Mouse (Mus musculus) retina, embryonic 14.5 days (tissue): ENCODE measurements around the gene Arfip1.
"Not testable (repeated sequence)": the region's sequence is repeated elsewhere in the genome, so short reads cannot be mapped to it uniquely, and the experiment has no call there.

Source experiments
- DNase-seq: peaks from one replicate; pipeline ENCODE4 v3.0.0-alpha.2; 2015; ENCODE audit warnings: low spot score

Gene Arfip1

GRCm38 (mm10) chr3:84570501-84570900, 11.9 kb downstream of the Arfip1 start:
- no peak for DNase-seq

- DNase-seq = no peak
Measured at GRCm38 (mm10) chr3:84569587-84569986, 12.8 kb downstream of the Arfip1 start.

- no peak for DNase-seq
Measured at GRCm38 (mm10) chr3:84568540-84568939, 13.9 kb downstream of the Arfip1 start.

GRCm38 (mm10) chr3:84563415-84563814, 19.0 kb downstream of the Arfip1 start:
- DNase-seq = no peak

- DNase-seq = not testable (repeated sequence)
Measured at GRCm38 (mm10) chr3:84562911-84563310, 19.5 kb downstream of the Arfip1 start.

GRCm38 (mm10) chr3:84558301-84558700, 24.1 kb downstream of the Arfip1 start:
- DNase-seq = no peak

DNA sequence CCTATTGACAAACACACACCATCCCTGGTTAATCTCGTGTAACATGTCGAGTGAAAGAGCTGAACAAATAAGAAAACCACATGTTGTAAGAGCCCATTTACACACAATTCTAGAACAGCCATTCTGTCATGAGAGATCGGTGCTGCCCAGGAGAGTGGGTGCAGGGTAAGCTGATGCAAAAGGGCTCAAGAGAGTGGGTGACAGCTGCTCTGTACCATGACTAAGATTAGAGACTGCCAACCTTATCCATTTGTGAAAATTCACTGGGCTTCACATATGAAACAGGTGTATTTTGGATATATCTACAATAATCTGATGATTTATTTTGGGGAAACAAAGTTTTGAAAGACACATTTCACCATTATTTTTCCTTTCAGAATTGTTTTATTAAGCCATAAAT, 26.6 kb downstream of the Arfip1 start:
- no peak for DNase-seq

DNA sequence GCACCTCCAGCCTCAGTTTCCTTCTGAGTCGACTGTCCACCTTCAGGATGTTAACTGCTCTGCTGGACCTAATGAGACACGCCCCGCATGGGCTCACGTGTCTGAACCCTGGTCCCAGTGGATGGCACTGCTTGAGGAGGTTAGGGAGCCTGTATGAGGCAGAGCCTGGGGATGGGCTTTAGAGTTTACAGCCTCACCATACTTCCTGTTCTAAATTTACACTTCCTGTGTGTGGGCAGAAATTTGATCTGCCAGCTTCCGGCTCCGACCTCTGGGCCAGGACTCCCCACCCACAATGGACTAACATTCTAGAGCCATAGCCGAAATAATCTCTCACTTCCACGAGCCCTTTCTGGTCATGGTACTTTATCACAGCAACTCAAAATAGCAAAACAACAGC, 35.2 kb downstream of the Arfip1 start:
- DNase-seq = no peak

DNA sequence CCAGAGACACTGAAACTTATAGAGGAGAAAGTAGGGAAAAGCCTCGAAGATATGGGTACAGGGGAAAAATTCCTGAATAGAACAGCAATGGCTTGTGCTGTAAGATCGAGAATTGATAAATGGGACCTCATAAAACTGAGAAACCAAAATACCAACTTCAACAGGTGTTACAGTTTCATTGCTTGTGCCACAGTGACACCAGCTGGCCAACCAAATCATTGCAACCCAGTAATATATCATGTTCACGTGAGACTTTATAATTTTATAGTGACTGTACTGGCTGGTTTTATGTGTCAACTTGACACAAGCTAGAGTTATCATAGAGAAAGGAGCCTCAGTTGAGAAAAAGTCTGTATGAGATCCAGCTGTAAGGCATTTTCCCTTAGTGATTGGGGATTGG, 40.0 kb downstream of the Arfip1 start:
- peak; percentile 82 for DNase-seq

DNA sequence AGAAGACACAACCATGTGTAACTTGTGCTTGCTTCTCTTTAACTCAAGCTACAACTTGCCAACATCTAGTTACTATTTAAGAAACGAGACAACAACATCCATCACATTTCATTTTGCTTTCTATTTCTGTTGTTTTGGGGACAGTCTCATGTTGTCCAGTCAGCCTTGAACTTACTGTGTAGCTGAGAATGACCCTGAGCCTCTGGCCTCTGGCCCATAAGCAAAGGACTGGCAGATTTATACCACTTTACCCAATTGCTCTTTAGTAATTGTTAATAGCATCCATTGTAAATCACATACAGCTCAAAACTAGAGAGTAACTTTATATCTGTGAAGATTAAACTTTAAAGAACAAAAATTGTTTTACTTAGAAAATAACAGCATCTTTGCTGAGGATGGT, 40.5 kb downstream of the Arfip1 start:
- DNase-seq = no peak

DNA sequence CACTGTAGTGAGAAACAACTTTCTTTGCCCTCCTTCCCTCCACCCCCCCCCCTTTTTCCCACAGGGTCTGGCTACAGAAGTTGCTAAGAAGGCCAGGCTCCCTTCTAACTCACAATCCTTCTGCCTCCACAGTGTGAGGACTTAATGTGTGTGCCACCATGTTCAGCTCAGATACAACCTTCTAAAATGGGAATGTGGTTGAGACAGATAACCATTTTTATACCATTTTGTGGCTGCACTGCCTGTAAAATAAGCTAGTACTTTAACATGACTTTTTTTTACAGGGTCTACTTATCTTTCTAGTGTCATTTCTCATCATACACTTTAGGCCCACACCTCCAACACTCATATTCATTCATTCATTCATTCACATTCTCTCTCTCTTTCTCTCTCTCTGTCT, 41.8 kb downstream of the Arfip1 start:
- no peak for DNase-seq

DNA sequence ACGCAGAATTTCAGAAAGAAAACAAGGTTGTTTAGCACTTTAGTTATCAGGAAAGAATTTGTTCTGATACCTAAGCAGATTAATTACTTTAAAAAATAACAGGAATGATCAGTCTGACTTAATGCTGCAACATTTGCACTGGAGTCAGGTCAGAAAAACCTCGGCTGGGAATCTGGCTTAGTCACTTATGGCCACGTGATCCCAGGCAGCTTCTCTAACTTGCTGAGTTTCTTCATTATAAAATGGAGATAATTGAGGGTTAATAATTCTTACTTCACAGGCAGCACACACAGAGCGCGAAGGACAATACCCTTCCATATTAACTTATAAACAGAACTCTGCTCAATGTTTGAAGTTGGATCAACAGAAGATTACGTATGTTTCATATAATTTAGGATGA, 45.4 kb downstream of the Arfip1 start:
- peak; percentile 18 for DNase-seq

- no peak for DNase-seq
Measured at GRCm38 (mm10) chr3:84533227-84533626, 49.2 kb downstream of the Arfip1 start.

GRCm38 (mm10) chr3:84529021-84529420, 53.4 kb downstream of the Arfip1 start:
- DNase-seq = no peak

GRCm38 (mm10) chr3:84524952-84525351, 57.5 kb downstream of the Arfip1 start:
- DNase-seq = no peak

GRCm38 (mm10) chr3:84516163-84516562, 66.3 kb downstream of the Arfip1 start:
- no peak for DNase-seq

DNA sequence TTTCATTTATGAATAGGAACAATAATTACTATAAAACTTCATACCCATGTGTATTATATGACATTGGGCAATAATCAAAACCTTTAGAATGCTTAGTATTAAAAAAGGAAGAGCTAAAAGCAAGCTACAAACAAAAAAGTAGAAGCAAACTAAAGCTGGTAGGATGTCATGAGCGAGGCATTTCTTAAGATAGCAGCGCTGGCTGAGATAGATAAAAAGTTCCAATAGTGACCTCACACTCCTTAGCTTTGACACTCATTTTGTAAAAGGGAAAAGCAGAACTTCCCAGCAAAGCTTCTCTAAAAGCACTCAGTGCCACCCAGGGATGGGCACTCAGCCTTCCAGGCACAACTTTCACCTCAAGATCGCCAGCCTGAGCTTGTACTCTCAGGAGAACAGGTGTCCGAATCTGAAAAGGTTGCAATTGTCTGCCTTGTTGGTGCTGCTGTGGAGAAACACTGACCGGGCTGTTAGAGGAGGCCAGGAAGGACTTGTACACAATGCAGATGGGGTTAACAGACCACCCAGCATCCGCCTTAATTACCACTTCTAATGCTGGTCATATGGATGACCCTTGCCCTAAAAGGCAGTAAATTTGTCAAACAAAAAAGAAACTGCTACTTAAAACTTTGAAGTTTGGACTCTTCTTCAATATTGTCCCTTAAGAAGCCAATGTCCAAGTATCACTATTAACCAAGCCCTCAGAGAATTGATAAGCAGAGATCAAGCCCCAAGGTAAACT, 69.5 kb downstream of the Arfip1 start:
- DNase-seq = no peak

- DNase-seq = no peak
Measured at GRCm38 (mm10) chr3:84505193-84505592, 77.2 kb downstream of the Arfip1 start.

GRCm38 (mm10) chr3:84504291-84504690, 78.1 kb downstream of the Arfip1 start:
- DNase-seq = no peak

DNA sequence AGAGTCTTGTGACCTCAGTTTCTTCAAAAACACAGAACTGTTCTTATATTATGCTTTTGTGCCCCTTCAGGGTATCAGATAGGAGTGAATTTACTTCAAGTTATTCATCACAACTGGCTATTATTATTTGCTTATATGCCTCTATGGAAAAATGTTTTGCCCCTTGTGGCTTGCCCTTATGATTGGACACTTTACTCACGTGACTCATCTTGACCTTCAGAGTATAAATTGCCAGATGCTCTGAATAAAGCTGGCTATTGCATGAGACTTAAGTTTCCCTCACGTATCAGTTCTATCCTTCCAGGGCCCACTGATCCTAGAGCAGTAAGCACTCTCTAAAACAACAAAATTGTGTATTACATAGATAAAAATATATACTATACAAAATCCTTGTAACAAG, 80.3 kb downstream of the Arfip1 start:
- no peak for DNase-seq

DNA sequence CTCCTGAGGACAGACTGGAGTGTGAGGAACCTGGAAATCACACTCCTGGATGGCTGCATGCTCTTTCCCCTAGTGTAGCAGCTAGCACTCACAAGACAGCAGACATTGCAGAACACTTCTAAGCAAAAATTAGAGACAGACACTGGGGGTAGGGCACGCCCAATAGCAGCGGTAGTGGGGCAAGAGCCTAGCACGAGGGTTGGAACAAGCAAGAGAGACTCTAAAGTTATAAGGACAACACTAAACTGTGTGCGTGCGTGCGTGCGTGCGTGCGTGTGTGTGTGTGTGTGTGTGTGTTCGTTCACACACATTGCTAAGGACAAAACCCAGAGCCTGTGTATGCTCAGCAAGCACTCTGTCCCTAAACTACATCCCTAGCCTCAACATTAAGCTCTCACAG, 81.9 kb downstream of the Arfip1 start:
- DNase-seq = no peak

DNA sequence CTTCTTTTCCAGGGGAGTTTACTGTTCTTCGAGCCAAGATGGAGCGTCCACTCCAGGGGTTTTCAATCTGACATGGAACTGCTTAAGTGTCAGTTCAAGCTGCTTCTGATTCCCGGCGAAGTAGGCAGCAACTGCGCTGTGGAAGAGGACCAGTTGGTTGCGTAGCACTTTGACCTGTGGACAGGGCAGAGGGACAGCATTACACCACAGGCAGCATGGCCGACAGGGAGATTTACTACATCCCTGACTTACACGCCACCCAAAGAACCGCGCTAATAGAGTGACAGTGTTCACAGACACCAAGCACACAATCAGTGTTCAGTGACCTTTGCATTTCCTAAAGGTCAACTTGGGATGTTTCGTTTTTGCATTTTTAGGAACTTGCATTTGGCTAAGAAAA, 84.7 kb downstream of the Arfip1 start:
- no peak for DNase-seq

DNA sequence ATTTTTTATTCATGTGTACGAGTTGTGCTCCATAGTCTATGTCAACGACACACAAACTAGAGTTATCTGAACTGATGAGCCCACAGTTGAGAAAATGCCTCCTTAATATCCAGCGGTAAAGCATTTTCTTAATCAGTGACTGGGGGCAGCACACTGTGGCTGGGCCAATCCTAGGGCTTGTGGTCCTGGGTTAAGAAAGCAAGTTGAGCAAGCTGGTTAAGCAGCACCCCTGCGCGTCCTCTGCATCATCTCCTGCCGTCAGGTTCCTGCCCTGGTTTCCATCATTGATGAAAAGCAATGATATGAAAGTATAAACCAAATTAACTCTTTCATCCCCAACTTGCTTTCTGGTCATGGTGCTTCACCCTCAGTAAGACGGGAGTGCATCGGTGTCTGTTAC, 89.8 kb downstream of the Arfip1 start:
- DNase-seq = no peak

DNA sequence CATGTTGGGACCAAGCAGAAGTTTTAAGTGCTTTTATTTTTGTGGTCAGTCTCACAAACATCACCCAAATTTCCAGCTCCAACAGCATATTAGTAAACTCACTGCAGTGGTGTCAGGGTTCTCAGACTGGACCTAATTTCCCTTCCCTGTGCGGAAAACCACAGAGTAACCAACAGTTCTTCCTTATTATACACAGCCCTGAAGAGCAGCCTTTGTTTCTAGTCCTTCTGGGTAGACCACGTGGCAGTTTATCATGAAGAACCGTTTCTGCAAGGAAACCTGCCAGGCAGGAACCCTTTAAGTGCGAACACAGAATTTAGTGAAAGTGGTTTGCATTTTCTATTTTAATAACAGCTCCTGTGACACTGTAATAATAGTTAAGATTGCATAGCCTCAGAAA, 90.3 kb downstream of the Arfip1 start:
- no peak for DNase-seq
